Comparison of ENCODE assay signal across 33 mouse cellular contexts in the genomic region with DNA sequence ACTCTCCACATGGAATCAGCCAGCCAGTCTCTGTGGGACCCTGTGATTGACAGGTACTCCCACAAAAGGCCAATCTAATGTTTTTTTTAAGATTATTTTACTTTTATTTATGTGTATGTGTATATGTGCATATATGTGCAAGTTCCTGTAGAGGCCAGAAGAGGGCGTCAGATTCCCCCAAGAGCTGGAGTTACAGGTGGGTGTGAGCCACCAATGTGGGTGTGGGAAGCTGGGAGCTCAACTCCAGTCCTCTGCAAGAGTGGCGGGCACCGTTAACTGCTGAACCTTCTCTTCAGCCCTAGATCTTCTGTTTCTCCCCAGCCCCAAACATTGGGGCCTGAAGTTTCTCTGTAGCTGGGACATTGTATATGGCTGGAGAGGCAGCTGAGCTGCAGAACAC.
DNase-seq lines count a peak whose midpoint lies in the region; ATAC-seq and TF ChIP-seq lines count a peak whose summit lies in the region.
"Had no signal": no experiment of that assay in that cellular context is flagged by ENCODE, and none has a peak within 500 bp of the region (broad histone marks: within the 10 kb centered on the region; RNA-seq: fewer than 3 reads in every experiment).

No protein-coding gene starts in this region.

- H3K9me3 ChIP-seq in liver, embryonic 14.5 days (ENCODE audit: control insufficient read depth, low read length) = no peaks in the 10 kb centered on the region
- no peaks in the 10 kb centered on the region for H3K9me3 ChIP-seq in E14TG2a.4 (ENCODE audit: low read length)
- H3K9me3 ChIP-seq: embryonic facial prominence, embryonic 12.5 days; forebrain, embryonic 10.5 days; forebrain, embryonic 15.5 days; heart, embryonic 10.5 days; heart, embryonic 15.5 days; hindbrain, embryonic 13.5 days; kidney, embryonic 15.5 days; liver, embryonic 15.5 days; midbrain, embryonic 15.5 days; neural tube, embryonic 12.5 days had no signal

- 66% methylated on average over 3 of the region's 3 CpGs for WGBS in liver, embryonic 14.5 days (ENCODE audit: insufficient replicate concordance)

- no peak for DNase-seq in gastrocnemius, adult 2 months
- no peak for DNase-seq in gastrocnemius, postnatal 25 days
- no peak for DNase-seq in liver, embryonic 14.5 days (ENCODE audit: low read depth in 3 of 3, low spot score in 3 of 3)
- DNase-seq in liver = no peak
- DNase-seq in R1 (ENCODE audit: low read depth, low spot score) = peak; percentile 67
- no peak for DNase-seq in heart, postnatal 14 days
- DNase-seq: adrenal gland, postnatal 10 days; cerebellum, adult 11 months; cerebellum, adult 9-11 months; embryo, embryonic 11 days; heart, postnatal 4 days; kidney, adult 11 months; kidney, postnatal 36 days; layer of hippocampus, postnatal 36 days; left cerebral cortex, postnatal 4 days; right cerebral cortex, adult 18-20 months; thymus, adult 2 months; thymus, postnatal 36 days had no signal

- 0 out of 2 replicates have a peak, but pooled peaks have one; percentile 5 for TF ChIP-seq CTCF in gastrocnemius, adult 2 months (IDR thresholded peaks at IDR 0.05)
- TF ChIP-seq CTCF in liver, embryonic 14.5 days (IDR thresholded peaks at IDR 0.05; ENCODE audit: low read depth) = peak; percentile 24
- peak; percentile 52 for TF ChIP-seq CTCF in E14TG2a.4 (conservative IDR thresholded peaks at IDR 0.05; ENCODE audit: low read length)

- no peak for TF ChIP-seq EP300 in liver, embryonic 14.5 days (IDR thresholded peaks at IDR 0.05; ENCODE audit: low read depth)

- intact Hi-C loops in gastrocnemius, adult 2 months (cut with DNase I) = no loop called here
- intact Hi-C loops in heart, postnatal 14 days (cut with DNase I) = no loop called here

- H3K27me3 ChIP-seq in liver, embryonic 14.5 days (ENCODE audit: control insufficient read depth, insufficient read depth, low read length) = no peaks in the 10 kb centered on the region
- peaks cover 7% of the 10 kb centered on the region for H3K27me3 ChIP-seq in E14TG2a.4 (ENCODE audit: insufficient read depth, low read length)
- H3K27me3 ChIP-seq: CH12.LX; embryonic facial prominence, embryonic 12.5 days; forebrain, embryonic 15.5 days; heart, embryonic 15.5 days; kidney, embryonic 15.5 days; liver, embryonic 15.5 days; midbrain, embryonic 15.5 days; neural tube, embryonic 12.5 days had no signal

- no peak overlapping the region for H3K4me2 ChIP-seq in liver, embryonic 14.5 days (ENCODE audit: low read depth)
- H3K4me2 ChIP-seq: embryonic facial prominence, embryonic 12.5 days; forebrain, embryonic 15.5 days; heart, embryonic 15.5 days; hindbrain, embryonic 13.5 days; kidney, embryonic 15.5 days; liver, embryonic 15.5 days; midbrain, embryonic 15.5 days; neural tube, embryonic 12.5 days had no signal

- H3K9ac ChIP-seq in liver, embryonic 14.5 days (replicated peaks) = no peak overlapping the region
- H3K9ac ChIP-seq: embryonic facial prominence, embryonic 12.5 days; forebrain, embryonic 15.5 days; heart, embryonic 15.5 days; hindbrain, embryonic 13.5 days; kidney, embryonic 15.5 days; liver, embryonic 15.5 days; midbrain, embryonic 15.5 days; neural tube, embryonic 12.5 days had no signal

- H3K4me1 ChIP-seq in liver, embryonic 14.5 days (replicated peaks; ENCODE audit: control insufficient read depth in 2 of 2, insufficient read depth in 2 of 2, low read length in 1 of 2) = no peaks in the 10 kb centered on the region; a peak in 1 of 4 replicates
- H3K4me1 ChIP-seq in E14TG2a.4 (replicated peaks; ENCODE audit: low read depth, low read length) = peaks cover 37% of the 10 kb centered on the region
- H3K4me1 ChIP-seq: forebrain, embryonic 15.5 days; heart, embryonic 10.5 days; heart, embryonic 15.5 days; liver, embryonic 15.5 days; midbrain, embryonic 15.5 days had no signal

- H3K4me3 ChIP-seq in gastrocnemius, adult 2 months = no peak overlapping the region
- no peak overlapping the region for H3K4me3 ChIP-seq in liver, embryonic 14.5 days (ENCODE audit: insufficient read depth in 1 of 2, low read depth in 2 of 2, low read length in 2 of 2)
- no peak overlapping the region for H3K4me3 ChIP-seq in E14TG2a.4 (replicated peaks; ENCODE audit: low read length)
- H3K4me3 ChIP-seq: embryonic facial prominence, embryonic 12.5 days; forebrain, embryonic 10.5 days; forebrain, embryonic 15.5 days; heart, embryonic 10.5 days; heart, embryonic 15.5 days; hindbrain, embryonic 13.5 days; kidney, embryonic 15.5 days; liver, embryonic 15.5 days; midbrain, embryonic 15.5 days; myocyte; neural tube, embryonic 12.5 days had no signal

- no peak overlapping the region for H3K27ac ChIP-seq in gastrocnemius, adult 2 months
- no peak overlapping the region for H3K27ac ChIP-seq in liver, embryonic 14.5 days
- H3K27ac ChIP-seq: embryonic facial prominence, embryonic 12.5 days; forebrain, embryonic 10.5 days; forebrain, embryonic 15.5 days; heart, embryonic 10.5 days; heart, embryonic 15.5 days; hindbrain, embryonic 13.5 days; kidney, embryonic 15.5 days; liver, embryonic 15.5 days; midbrain, embryonic 15.5 days; neural tube, embryonic 12.5 days; stomach, postnatal 0 days had no signal

- H3K36me3 ChIP-seq in liver, embryonic 14.5 days (replicated peaks; ENCODE audit: control insufficient read depth, insufficient read depth, low read depth) = no peaks in the 10 kb centered on the region
- H3K36me3 ChIP-seq in E14TG2a.4 (ENCODE audit: insufficient read depth, low read length) = no peaks in the 10 kb centered on the region
- H3K36me3 ChIP-seq: embryonic facial prominence, embryonic 12.5 days; forebrain, embryonic 10.5 days; forebrain, embryonic 15.5 days; heart, embryonic 10.5 days; heart, embryonic 15.5 days; hindbrain, embryonic 13.5 days; kidney, embryonic 15.5 days; liver, embryonic 15.5 days; midbrain, embryonic 15.5 days; neural tube, embryonic 12.5 days had no signal

- ATAC-seq in liver, embryonic 14.5 days (ENCODE audit: insufficient read depth) = no peak
- ATAC-seq in monocyte, adult 5-6 weeks (replicated peaks; ENCODE audit: insufficient number of reproducible peaks, low FRiP score, low TSS enrichment, poor library complexity, severe bottlenecking) = no peak
- ATAC-seq: forebrain, embryonic 15.5 days; midbrain, embryonic 15.5 days had no signal
